Mouse (Mus musculus) hindbrain, embryonic 11.5 days (tissue): ENCODE measurements at regions not wholly inside any gene's neighbourhood (a gene's known extent, or its start where the extent isn't known, plus 50 kb on each side); places are given as distances from the start of the nearest gene placed in this dataset.

Experiments
- ATAC-seq: fragments of 200-750 bp; cut with Nextera tagmentation; 2 replicates; pipeline ENCODE4 v1.8.0; 2017; ENCODE audit warnings: mild to moderate bottlenecking, moderate TSS enrichment, moderate library complexity; ENCODE audit not compliant: low FRiP score
- DNase-seq: peaks from one replicate; pipeline ENCODE4 v3.0.0-alpha.2; 2015; ENCODE audit warnings: low spot score
- H3K27ac ChIP-seq: fragments of 300-500 bp; sonication (generic); 2 replicates; pipeline ENCODE4 v1.5.1; 2014; ENCODE audit warnings: mild to moderate bottlenecking, low read depth, low read length
- H3K27me3 ChIP-seq: fragments of 300-500 bp; sonication (generic); 2 replicates; pipeline ENCODE4 v1.6.1; 2014; ENCODE audit warnings: mild to moderate bottlenecking, low read length, moderate library complexity, mixed read lengths; ENCODE audit not compliant: control insufficient read depth, insufficient read depth
- H3K36me3 ChIP-seq: fragments of 300-500 bp; sonication (generic); 2 replicates; pipeline ENCODE4 v1.6.1; 2014; ENCODE audit warnings: mild to moderate bottlenecking, low read length, moderate library complexity, mixed read lengths; ENCODE audit not compliant: control insufficient read depth, insufficient read depth
- H3K4me1 ChIP-seq: fragments of 300-500 bp; sonication (generic); replicated peaks from 2 replicates; pipeline ENCODE4 v1.6.1; 2014; ENCODE audit warnings: low read length, mixed read lengths; ENCODE audit not compliant: control insufficient read depth, insufficient read depth
- H3K4me2 ChIP-seq: fragments of 300-500 bp; sonication (generic); replicated peaks from 2 replicates; pipeline ENCODE4 v1.6.1; 2014; ENCODE audit warnings: mild to moderate bottlenecking, low read depth, low read length
- H3K4me3 ChIP-seq: fragments of 300-500 bp; sonication (generic); 2 replicates; pipeline ENCODE4 v1.5.1; 2014; ENCODE audit warnings: low read depth, low read length
- H3K9ac ChIP-seq: fragments of 300-500 bp; sonication (generic); 2 replicates; pipeline ENCODE4 v1.6.1; 2014; ENCODE audit warnings: low read depth, low read length
- H3K9me3 ChIP-seq: fragments of 300-500 bp; sonication (generic); 2 replicates; pipeline ENCODE4 v1.6.1; 2016; ENCODE audit warnings: low read length; ENCODE audit not compliant: control insufficient read depth
- WGBS: fragments of 180-500 bp; shearing (Covaris S2); extraction: QIAGEN DNeasy Blood & Tissue Kit; methylation state at CpG from one replicate; pipeline ENCODE4 v1.1.7; 2014; 5-methylcytosine and 5-hydroxymethylcytosine counted together

DNA sequence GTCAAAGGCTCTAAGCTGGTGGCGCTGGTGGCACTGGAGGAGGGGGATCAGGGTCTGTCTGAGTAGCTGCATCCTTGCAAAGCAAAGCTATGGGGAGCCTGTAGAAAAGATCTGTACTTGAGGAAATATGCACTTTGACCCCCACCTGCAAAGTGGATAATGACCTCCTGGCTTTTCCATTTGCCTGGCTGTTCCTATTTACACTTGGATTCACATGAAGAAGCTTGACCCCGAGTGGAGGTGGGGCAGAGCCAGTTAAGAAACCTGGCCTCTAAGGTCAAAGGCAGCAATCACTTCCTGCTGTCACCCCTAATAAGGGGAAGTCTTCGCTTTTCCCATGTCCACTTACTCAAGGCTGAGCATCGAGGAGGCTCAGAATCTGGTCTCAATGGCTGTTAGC, 145.7 kb upstream of the Fam19a5 start:
- WGBS, result 53% methylated on average over 4 of the region's 4 CpGs
- H3K4me1 ChIP-seq, result no peaks in the 10 kb centered on the region
- H3K9me3 ChIP-seq, result no peaks in the 10 kb centered on the region
- H3K27me3 ChIP-seq, result no peaks in the 10 kb centered on the region
- no peak overlapping the region for H3K4me2 ChIP-seq
- DNase-seq (no peak), ATAC-seq (no peak)
- no peak overlapping the region for H3K27ac ChIP-seq
- no peak overlapping the region for H3K4me3 ChIP-seq
- H3K36me3 ChIP-seq, result no peaks in the 10 kb centered on the region
- H3K9ac ChIP-seq, result no peak overlapping the region

DNA sequence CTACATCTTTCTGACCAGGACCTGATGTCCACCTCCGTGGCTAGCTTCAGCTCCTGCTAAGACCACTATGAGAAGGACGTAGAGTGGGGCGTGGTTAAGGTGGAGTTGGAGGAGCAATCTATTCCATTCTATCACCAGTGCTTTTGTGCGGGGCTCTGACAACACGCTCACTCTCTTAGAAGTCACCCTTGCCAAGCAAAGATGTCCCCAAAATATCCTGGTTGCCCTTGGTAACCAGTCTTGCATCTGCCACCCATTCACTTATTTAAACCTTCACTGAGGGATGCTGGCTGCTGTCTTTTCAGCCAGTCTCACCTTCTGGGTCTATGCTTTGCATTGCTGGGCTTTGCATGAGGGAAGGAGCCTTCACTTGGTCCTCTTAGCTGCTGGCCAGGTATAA, 138.4 kb upstream of the Fam19a5 start:
- H3K36me3 ChIP-seq, result no peaks in the 10 kb centered on the region
- DNase-seq (no peak), ATAC-seq (no peak)
- no peaks in the 10 kb centered on the region for H3K27me3 ChIP-seq
- no peaks in the 10 kb centered on the region for H3K4me1 ChIP-seq
- WGBS, result 88% methylated on average over 5 of the region's 5 CpGs
- H3K4me3 ChIP-seq, result no peak overlapping the region
- H3K4me2 ChIP-seq, result no peak overlapping the region
- H3K27ac ChIP-seq, result no peak overlapping the region
- H3K9me3 ChIP-seq, result no peaks in the 10 kb centered on the region
- H3K9ac ChIP-seq, result no peak overlapping the region

DNA sequence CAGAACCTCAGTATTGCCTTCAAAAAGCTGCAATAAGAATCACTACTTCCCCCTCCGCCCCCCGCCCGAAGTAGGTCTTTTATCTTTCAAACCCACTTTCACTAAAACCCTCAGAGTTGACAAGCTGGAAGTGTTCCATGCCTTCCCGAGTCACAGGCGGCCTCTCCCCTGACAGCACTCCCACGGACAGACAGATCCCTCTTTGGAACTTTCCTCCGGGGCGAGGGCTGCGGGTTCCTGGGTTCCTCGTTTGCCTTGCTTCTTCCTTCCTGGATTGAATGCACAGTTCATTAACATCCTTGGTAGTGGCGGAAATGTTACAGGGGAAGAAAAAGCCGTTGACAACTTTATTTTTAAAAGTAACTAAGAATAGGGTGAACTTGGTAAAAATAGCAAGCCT, 132.1 kb upstream of the Fam19a5 start:
- Histone ChIP-seq H3K4me1 (no peaks in the 10 kb centered on the region), H3K27ac (no peak overlapping the region), H3K9me3 (no peaks in the 10 kb centered on the region), H3K27me3 (no peaks in the 10 kb centered on the region), H3K4me3 (no peak overlapping the region), H3K4me2 (no peak overlapping the region), H3K36me3 (no peaks in the 10 kb centered on the region), H3K9ac (no peak overlapping the region)
- ATAC-seq (no peak), DNase-seq (no peak)
- WGBS, result 75% methylated on average over 12 of the region's 12 CpGs

- ATAC-seq (no peak), DNase-seq (no peak)
- Histone ChIP-seq H3K4me1 (no peaks in the 10 kb centered on the region), H3K4me2 (no peak overlapping the region), H3K9ac (no peak overlapping the region), H3K27me3 (no peaks in the 10 kb centered on the region), H3K9me3 (no peaks in the 10 kb centered on the region), H3K36me3 (no peaks in the 10 kb centered on the region), H3K27ac (no peak overlapping the region), H3K4me3 (no peak overlapping the region)
- 85% methylated on average over 7 of the region's 7 CpGs for WGBS
Observed at GRCm38 (mm10) chr15:87415996-87416395, 128.1 kb upstream of the Fam19a5 start.

GRCm38 (mm10) chr15:87421743-87422142, 122.4 kb upstream of the Fam19a5 start:
- Histone ChIP-seq H3K36me3 (no peaks in the 10 kb centered on the region), H3K27me3 (no peaks in the 10 kb centered on the region), H3K9me3 (no peaks in the 10 kb centered on the region), H3K4me3 (no peak overlapping the region), H3K4me2 (no peak overlapping the region), H3K27ac (no peak overlapping the region), H3K4me1 (no peaks in the 10 kb centered on the region), H3K9ac (no peak overlapping the region)
- 73% methylated on average over 4 of the region's 4 CpGs for WGBS
- DNase-seq (no peak), ATAC-seq (no peak)

GRCm38 (mm10) chr15:87433306-87433705, 110.8 kb upstream of the Fam19a5 start:
- no peak overlapping the region for H3K9ac ChIP-seq
- 90% methylated on average over 6 of the region's 6 CpGs for WGBS
- no peaks in the 10 kb centered on the region for H3K27me3 ChIP-seq
- no peak overlapping the region for H3K4me3 ChIP-seq
- H3K4me1 ChIP-seq, result no peaks in the 10 kb centered on the region
- H3K4me2 ChIP-seq, result no peak overlapping the region
- no peaks in the 10 kb centered on the region for H3K36me3 ChIP-seq
- no peak overlapping the region for H3K27ac ChIP-seq
- H3K9me3 ChIP-seq, result no peaks in the 10 kb centered on the region
- DNase-seq (no peak), ATAC-seq (no peak)

DNA sequence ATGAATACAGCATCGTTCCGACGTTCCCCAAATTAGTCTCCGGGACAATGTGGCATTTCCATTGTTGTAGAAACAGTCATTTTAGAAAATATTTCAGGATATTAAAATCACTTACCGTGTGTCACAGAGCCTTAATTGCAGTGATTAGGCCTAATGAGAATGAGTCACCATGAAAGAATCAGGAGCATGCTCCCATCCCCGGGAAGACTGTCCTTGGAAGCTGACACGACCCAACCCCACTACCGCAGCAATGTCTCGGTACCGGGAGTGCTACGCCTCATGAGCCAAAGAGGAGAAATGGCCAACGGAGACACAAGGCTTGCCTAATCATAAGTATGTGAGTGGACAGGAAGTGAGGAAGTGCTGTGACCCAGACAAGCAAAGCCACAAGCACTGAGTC, 110.2 kb upstream of the Fam19a5 start:
- Histone ChIP-seq H3K27ac (no peak overlapping the region), H3K4me2 (no peak overlapping the region), H3K9me3 (no peaks in the 10 kb centered on the region), H3K9ac (no peak overlapping the region), H3K27me3 (no peaks in the 10 kb centered on the region), H3K4me3 (no peak overlapping the region), H3K36me3 (no peaks in the 10 kb centered on the region), H3K4me1 (no peaks in the 10 kb centered on the region)
- DNase-seq (no peak), ATAC-seq (no peak)
- 92% methylated on average over 12 of the region's 12 CpGs for WGBS

GRCm38 (mm10) chr15:87435566-87435965, 108.5 kb upstream of the Fam19a5 start:
- Histone ChIP-seq H3K27ac (no peak overlapping the region), H3K27me3 (no peaks in the 10 kb centered on the region), H3K36me3 (no peaks in the 10 kb centered on the region), H3K4me1 (no peaks in the 10 kb centered on the region), H3K4me2 (no peak overlapping the region), H3K9me3 (no peaks in the 10 kb centered on the region), H3K4me3 (no peak overlapping the region), H3K9ac (no peak overlapping the region)
- no peak for DNase-seq
- no peak for ATAC-seq
- WGBS, result 92% methylated on average over 2 of the region's 2 CpGs

- H3K4me1 ChIP-seq, result no peaks in the 10 kb centered on the region
- H3K36me3 ChIP-seq, result no peaks in the 10 kb centered on the region
- no peak overlapping the region for H3K4me3 ChIP-seq
- H3K4me2 ChIP-seq, result no peak overlapping the region
- DNase-seq (no peak), ATAC-seq (no peak)
- no peak overlapping the region for H3K27ac ChIP-seq
- 89% methylated on average over 5 of the region's 5 CpGs for whole genome bisulfite sequencing
- H3K9ac ChIP-seq, result no peak overlapping the region
- H3K9me3 ChIP-seq, result no peaks in the 10 kb centered on the region
- no peaks in the 10 kb centered on the region for H3K27me3 ChIP-seq
Observed at GRCm38 (mm10) chr15:87437611-87438010, 106.5 kb upstream of the Fam19a5 start.
